Mouse (Mus musculus): ENCODE data around the gene Erg28. TPM values are rescaled to one million over a fixed set of nuclear protein-coding genes. Genes with fewer than 3 reads are reported as not detected.

The Erg28 gene
- total and polyA plus RNA-seq, 2 experiments = 90.1 to 130 TPM

DNA sequence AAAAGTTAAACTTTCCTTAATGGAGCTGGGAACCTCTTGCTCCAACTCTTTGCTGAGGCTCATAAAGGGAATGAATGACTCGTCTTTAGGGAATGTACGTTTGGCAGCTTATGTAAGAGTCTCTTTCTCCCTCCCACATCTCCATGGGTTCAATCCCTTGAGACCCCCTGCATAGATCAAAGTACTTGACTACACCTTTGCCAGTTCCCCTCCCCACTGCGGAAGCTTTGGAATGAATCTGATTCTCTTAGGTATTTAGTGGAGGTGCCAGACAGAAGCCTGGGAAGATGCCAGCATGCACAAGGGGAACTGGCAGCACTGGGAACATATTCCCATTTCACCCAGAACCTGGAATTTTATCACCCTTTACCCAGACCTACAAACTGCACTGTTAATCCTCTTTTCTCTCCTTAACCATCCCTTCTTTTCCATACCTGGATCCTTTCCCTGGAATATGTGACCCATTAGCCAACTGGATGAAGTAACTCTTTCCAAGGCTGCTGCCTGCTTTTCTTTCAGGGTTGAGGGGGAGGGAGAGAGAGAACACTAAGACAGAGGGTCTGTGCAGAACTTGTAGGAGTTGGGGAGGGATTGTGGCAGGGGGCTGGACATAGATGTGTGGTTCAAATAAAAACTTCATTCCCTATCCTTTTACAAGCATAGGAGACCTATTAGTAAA, 35.3 kb upstream of the Erg28 start:
- DNase-seq (ENCODE audit: extremely low read depth, low read depth, low spot score) = no peak
- H3K27ac ChIP-seq (replicated peaks; ENCODE audit: insufficient read depth, low read depth, low read length) = no peak overlapping the region
- TF ChIP-seq POLR2A (IDR thresholded peaks at IDR 0.05; ENCODE audit: extremely low read depth, insufficient read depth, low read length) (no peak), CTCF (IDR thresholded peaks at IDR 0.05; ENCODE audit: low read depth, low read length) (no peak)
- H3K4me3 ChIP-seq (ENCODE audit: insufficient read depth, low read depth, low read length) = no peak overlapping the region
- no peaks in the 10 kb centered on the region for H3K27me3 ChIP-seq (ENCODE audit: control insufficient read depth, insufficient read depth, low read length)
- no peaks in the 10 kb centered on the region for H3K4me1 ChIP-seq (ENCODE audit: control insufficient read depth, insufficient read depth, low read length)
- peaks cover 15% of the 10 kb centered on the region for H3K36me3 ChIP-seq (ENCODE audit: control insufficient read depth, insufficient read depth, low read length)
- no peak overlapping the region for H3K9ac ChIP-seq (ENCODE audit: low read depth, low read length)
- no peaks in the 10 kb centered on the region for H3K79me2 ChIP-seq (ENCODE audit: control insufficient read depth, insufficient read depth, low read length)
- 91% methylated on average over 3 of the region's 3 CpGs for WGBS

DNA sequence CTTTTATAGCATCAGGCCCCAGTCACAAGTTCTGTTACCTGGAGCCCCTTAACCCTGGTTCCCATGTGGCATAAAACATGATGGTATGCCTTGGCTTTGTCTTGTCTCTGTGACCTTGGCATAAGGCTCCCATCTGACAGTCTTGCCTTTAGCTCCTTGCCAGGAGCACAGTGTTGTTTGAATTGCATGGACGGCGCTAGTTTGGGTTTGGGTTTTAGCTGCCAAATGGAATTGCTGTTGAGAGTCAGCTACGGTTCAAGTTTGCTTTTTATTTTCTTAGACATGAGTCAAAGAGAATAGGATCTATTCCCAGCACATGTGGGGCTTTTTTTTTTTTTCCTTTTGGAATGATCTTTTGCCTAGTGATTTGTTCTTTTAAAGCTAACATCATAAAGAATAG, 34.8 kb upstream of the Erg28 start:
- DNase-seq (ENCODE audit: extremely low read depth, low read depth, low spot score) = no peak
- no peak overlapping the region for H3K9ac ChIP-seq (ENCODE audit: low read depth, low read length)
- no peak overlapping the region for H3K4me3 ChIP-seq (ENCODE audit: insufficient read depth, low read depth, low read length)
- WGBS = 57% methylated on average over 3 of the region's 3 CpGs
- no peaks in the 10 kb centered on the region for H3K27me3 ChIP-seq (ENCODE audit: control insufficient read depth, insufficient read depth, low read length)
- no peaks in the 10 kb centered on the region for H3K4me1 ChIP-seq (ENCODE audit: control insufficient read depth, insufficient read depth, low read length)
- TF ChIP-seq POLR2A (IDR thresholded peaks at IDR 0.05; ENCODE audit: extremely low read depth, insufficient read depth, low read length) (no peak), CTCF (IDR thresholded peaks at IDR 0.05; ENCODE audit: low read depth, low read length) (no peak)
- no peak overlapping the region for H3K27ac ChIP-seq (replicated peaks; ENCODE audit: insufficient read depth, low read depth, low read length)
- H3K36me3 ChIP-seq (ENCODE audit: control insufficient read depth, insufficient read depth, low read length) = peaks cover 11% of the 10 kb centered on the region
- no peaks in the 10 kb centered on the region for H3K79me2 ChIP-seq (ENCODE audit: control insufficient read depth, insufficient read depth, low read length)

DNA sequence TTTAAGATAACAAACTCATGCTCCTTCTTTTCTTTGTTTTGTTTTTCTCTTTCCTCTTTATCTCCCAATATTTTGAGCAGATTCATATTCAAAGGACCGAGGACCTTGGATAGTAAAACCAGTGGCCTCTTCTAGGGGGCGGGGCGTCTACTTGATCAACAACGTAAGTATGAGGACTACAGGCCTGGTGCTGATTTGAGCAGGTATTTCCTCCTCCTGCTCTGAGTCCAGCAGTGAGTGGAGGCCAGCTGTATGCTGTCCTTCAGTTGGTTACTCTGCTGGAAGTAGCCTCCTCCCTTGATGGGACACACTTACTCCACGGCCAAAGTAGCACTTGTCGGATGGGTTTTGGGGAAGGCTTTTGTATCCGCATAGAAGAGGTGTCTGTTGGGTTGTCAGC, 33.0 kb upstream of the Erg28 start:
- Histone ChIP-seq H3K27ac (replicated peaks; ENCODE audit: insufficient read depth, low read depth, low read length) (no peak overlapping the region), H3K27me3 (ENCODE audit: control insufficient read depth, insufficient read depth, low read length) (no peaks in the 10 kb centered on the region), H3K9ac (ENCODE audit: low read depth, low read length) (no peak overlapping the region), H3K4me1 (ENCODE audit: control insufficient read depth, insufficient read depth, low read length) (no peaks in the 10 kb centered on the region), H3K4me3 (ENCODE audit: insufficient read depth, low read depth, low read length) (no peak overlapping the region), H3K36me3 (ENCODE audit: control insufficient read depth, insufficient read depth, low read length) (peaks cover 3% of the 10 kb centered on the region; the same call in 1 of the 2 replicates), H3K79me2 (ENCODE audit: control insufficient read depth, insufficient read depth, low read length) (no peaks in the 10 kb centered on the region)
- no peak for DNase-seq (ENCODE audit: extremely low read depth, low read depth, low spot score)
- 94% methylated on average over 7 of the region's 7 CpGs for WGBS
- no peak for TF ChIP-seq CTCF (IDR thresholded peaks at IDR 0.05; ENCODE audit: low read depth, low read length)
- no peak for TF ChIP-seq POLR2A (IDR thresholded peaks at IDR 0.05; ENCODE audit: extremely low read depth, insufficient read depth, low read length)

DNA sequence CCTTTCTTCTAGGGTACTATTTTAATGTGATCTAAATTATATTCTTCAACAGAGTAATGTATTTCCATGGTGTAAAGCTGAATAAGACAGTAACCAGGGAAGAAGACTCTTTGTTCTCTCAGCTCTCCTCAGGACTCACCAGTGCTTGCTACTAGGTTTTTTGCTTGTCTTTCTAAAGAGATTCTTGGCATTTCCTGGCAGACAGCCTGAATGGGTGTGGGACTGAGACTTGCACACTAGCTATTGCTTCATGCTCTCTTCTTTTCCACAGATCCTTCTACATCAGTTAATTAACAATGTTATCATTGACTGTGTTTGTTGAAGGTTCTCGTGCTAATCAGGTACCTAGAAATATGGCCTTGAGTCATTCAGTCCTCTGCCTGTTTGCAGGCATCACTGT, 29.9 kb upstream of the Erg28 start:
- no peak for TF ChIP-seq CTCF (IDR thresholded peaks at IDR 0.05; ENCODE audit: low read depth, low read length)
- no peak for TF ChIP-seq POLR2A (IDR thresholded peaks at IDR 0.05; ENCODE audit: extremely low read depth, insufficient read depth, low read length)

DNA sequence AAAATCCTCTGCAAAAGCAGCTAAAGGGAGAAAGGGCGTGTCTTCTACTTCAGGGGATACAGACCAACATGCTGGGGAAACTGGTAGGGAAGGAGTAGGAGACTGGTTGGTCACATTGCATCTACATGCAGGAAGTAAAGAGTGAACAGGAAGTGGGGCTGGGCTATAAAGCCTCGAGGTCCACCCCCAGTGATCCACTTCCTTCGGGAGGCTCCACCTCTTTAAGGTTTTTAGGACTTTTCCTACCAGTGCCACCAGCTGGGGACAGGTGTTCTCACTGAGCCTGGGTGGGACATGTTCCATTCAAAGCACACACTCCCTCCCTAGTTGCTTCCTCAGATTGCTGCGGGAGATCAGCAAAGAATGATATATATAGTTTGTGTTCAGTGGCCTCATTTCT, 29.5 kb upstream of the Erg28 start:
- no peaks in the 10 kb centered on the region for H3K4me1 ChIP-seq (ENCODE audit: control insufficient read depth, insufficient read depth, low read length)
- no peak overlapping the region for H3K4me3 ChIP-seq (ENCODE audit: insufficient read depth, low read depth, low read length)
- DNase-seq (ENCODE audit: extremely low read depth, low read depth, low spot score) = no peak
- TF ChIP-seq POLR2A (IDR thresholded peaks at IDR 0.05; ENCODE audit: extremely low read depth, insufficient read depth, low read length) = no peak
- TF ChIP-seq CTCF (IDR thresholded peaks at IDR 0.05; ENCODE audit: low read depth, low read length) = no peak
- no peak overlapping the region for H3K9ac ChIP-seq (ENCODE audit: low read depth, low read length)
- no peak overlapping the region for H3K27ac ChIP-seq (replicated peaks; ENCODE audit: insufficient read depth, low read depth, low read length)
- no peaks in the 10 kb centered on the region for H3K79me2 ChIP-seq (ENCODE audit: control insufficient read depth, insufficient read depth, low read length)
- H3K27me3 ChIP-seq (ENCODE audit: control insufficient read depth, insufficient read depth, low read length) = no peaks in the 10 kb centered on the region
- WGBS = 92% methylated on average over 4 of the region's 4 CpGs
- peaks cover 8% of the 10 kb centered on the region for H3K36me3 ChIP-seq (ENCODE audit: control insufficient read depth, insufficient read depth, low read length)

More for the DNA sequence above, 29.9 kb upstream of the Erg28 start:
- Histone ChIP-seq H3K79me2 (ENCODE audit: control insufficient read depth, insufficient read depth, low read length) (no peaks in the 10 kb centered on the region), H3K9ac (ENCODE audit: low read depth, low read length) (no peak overlapping the region), H3K4me3 (ENCODE audit: insufficient read depth, low read depth, low read length) (no peak overlapping the region), H3K27me3 (ENCODE audit: control insufficient read depth, insufficient read depth, low read length) (no peaks in the 10 kb centered on the region), H3K36me3 (ENCODE audit: control insufficient read depth, insufficient read depth, low read length) (peaks cover 4% of the 10 kb centered on the region), H3K27ac (replicated peaks; ENCODE audit: insufficient read depth, low read depth, low read length) (no peak overlapping the region), H3K4me1 (ENCODE audit: control insufficient read depth, insufficient read depth, low read length) (no peaks in the 10 kb centered on the region)
- 81% methylated on average over 1 of the region's 1 CpGs for WGBS
- DNase-seq (ENCODE audit: extremely low read depth, low read depth, low spot score) = no peak

DNA sequence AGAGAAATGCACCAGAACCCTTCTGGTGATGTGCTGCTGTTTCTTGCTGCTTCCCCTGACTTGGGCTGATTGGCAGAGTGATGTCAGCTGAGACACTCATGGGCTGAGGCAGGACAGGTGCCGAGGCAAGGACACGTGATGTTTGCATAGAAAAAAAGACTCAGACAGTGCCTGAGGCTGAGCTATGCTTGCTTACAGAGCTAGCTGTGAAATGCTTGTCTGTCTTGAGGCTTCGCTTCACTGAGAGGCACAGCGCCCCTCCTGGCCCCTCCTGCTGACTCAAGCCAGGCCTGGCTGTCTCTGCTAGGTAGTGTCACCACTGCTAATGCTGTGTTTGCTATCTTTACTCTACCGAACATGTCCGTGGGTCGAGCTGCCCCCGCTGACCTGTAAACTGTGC, 26.3 kb upstream of the Erg28 start:
- no peak overlapping the region for H3K27ac ChIP-seq (replicated peaks; ENCODE audit: insufficient read depth, low read depth, low read length)
- DNase-seq (ENCODE audit: extremely low read depth, low read depth, low spot score) = no peak
- WGBS = 82% methylated on average over 8 of the region's 8 CpGs
- H3K4me1 ChIP-seq (ENCODE audit: control insufficient read depth, insufficient read depth, low read length) = no peaks in the 10 kb centered on the region
- peaks cover 8% of the 10 kb centered on the region for H3K36me3 ChIP-seq (ENCODE audit: control insufficient read depth, insufficient read depth, low read length)
- H3K4me3 ChIP-seq (ENCODE audit: insufficient read depth, low read depth, low read length) = no peak overlapping the region
- TF ChIP-seq CTCF (IDR thresholded peaks at IDR 0.05; ENCODE audit: low read depth, low read length) (no peak), POLR2A (IDR thresholded peaks at IDR 0.05; ENCODE audit: extremely low read depth, insufficient read depth, low read length) (no peak)
- H3K79me2 ChIP-seq (ENCODE audit: control insufficient read depth, insufficient read depth, low read length) = no peaks in the 10 kb centered on the region
- no peak overlapping the region for H3K9ac ChIP-seq (ENCODE audit: low read depth, low read length)
- no peaks in the 10 kb centered on the region for H3K27me3 ChIP-seq (ENCODE audit: control insufficient read depth, insufficient read depth, low read length)
